Mouse (Mus musculus) hindbrain, embryonic 15.5 days (tissue): ENCODE data around the gene Hipk1. TPM values are rescaled to one million over a fixed set of nuclear protein-coding genes. Genes with fewer than 3 reads are reported as not detected.
"Not testable (repeated sequence)": the region's sequence is repeated elsewhere in the genome, so short reads cannot be mapped to it uniquely, and the experiment has no call there.

Experiments used
- ATAC-seq: fragments of 200-750 bp; cut with Nextera tagmentation; 2 replicates; pipeline ENCODE4 v1.8.0; 2017; ENCODE audit warnings: low read depth, moderate number of reproducible peaks, moderate TSS enrichment; ENCODE audit not compliant: low FRiP score
- H3K27ac ChIP-seq: fragments of 300-500 bp; sonication (generic); replicated peaks from 2 replicates; pipeline ENCODE4 v1.5.1; 2015; ENCODE audit warnings: mild to moderate bottlenecking, inconsistent platforms
- H3K27me3 ChIP-seq: fragments of 300-500 bp; sonication (generic); 2 replicates; pipeline ENCODE4 v1.6.1; 2015; ENCODE audit warnings: control low read depth, inconsistent platforms
- H3K36me3 ChIP-seq: fragments of 300-500 bp; sonication (generic); 2 replicates; pipeline ENCODE4 v1.6.1; 2015; ENCODE audit warnings: control low read depth, inconsistent platforms
- H3K4me1 ChIP-seq: fragments of 300-500 bp; sonication (generic); replicated peaks from 2 replicates; pipeline ENCODE4 v1.6.1; 2015; ENCODE audit warnings: control low read depth, inconsistent platforms
- H3K4me2 ChIP-seq: fragments of 300-500 bp; sonication (generic); 2 replicates; pipeline ENCODE4 v1.6.1; 2015; ENCODE audit warnings: moderate library complexity, mild to moderate bottlenecking, inconsistent platforms
- H3K4me3 ChIP-seq: fragments of 300-500 bp; sonication (generic); 2 replicates; pipeline ENCODE4 v1.5.1; 2015; ENCODE audit warnings: mild to moderate bottlenecking, inconsistent platforms
- H3K9ac ChIP-seq: fragments of 300-500 bp; sonication (generic); 2 replicates; pipeline ENCODE4 v1.6.1; 2015; ENCODE audit warnings: inconsistent platforms
- H3K9me3 ChIP-seq: fragments of 300-500 bp; sonication (generic); 2 replicates; pipeline ENCODE4 v1.6.1; 2016; ENCODE audit warnings: control low read depth, inconsistent platforms
- WGBS: fragments of 180-500 bp; shearing (Covaris S2); methylation state at CpG from one replicate; pipeline ENCODE4 v1.1.7; 2015; 5-methylcytosine and 5-hydroxymethylcytosine counted together
- polyA plus RNA-seq: library from polyadenylated mRNA; unstranded; fragments of >200 nt; fragmentation: Nextera tagmentation; extraction: Ambion mirVana; gene quantifications from 2 replicates; pipeline ENCODE4 v1.2.1, GENCODE M21; 2015

The Hipk1 gene
- polyA plus RNA-seq, result 11.5 TPM in 2 replicates

DNA sequence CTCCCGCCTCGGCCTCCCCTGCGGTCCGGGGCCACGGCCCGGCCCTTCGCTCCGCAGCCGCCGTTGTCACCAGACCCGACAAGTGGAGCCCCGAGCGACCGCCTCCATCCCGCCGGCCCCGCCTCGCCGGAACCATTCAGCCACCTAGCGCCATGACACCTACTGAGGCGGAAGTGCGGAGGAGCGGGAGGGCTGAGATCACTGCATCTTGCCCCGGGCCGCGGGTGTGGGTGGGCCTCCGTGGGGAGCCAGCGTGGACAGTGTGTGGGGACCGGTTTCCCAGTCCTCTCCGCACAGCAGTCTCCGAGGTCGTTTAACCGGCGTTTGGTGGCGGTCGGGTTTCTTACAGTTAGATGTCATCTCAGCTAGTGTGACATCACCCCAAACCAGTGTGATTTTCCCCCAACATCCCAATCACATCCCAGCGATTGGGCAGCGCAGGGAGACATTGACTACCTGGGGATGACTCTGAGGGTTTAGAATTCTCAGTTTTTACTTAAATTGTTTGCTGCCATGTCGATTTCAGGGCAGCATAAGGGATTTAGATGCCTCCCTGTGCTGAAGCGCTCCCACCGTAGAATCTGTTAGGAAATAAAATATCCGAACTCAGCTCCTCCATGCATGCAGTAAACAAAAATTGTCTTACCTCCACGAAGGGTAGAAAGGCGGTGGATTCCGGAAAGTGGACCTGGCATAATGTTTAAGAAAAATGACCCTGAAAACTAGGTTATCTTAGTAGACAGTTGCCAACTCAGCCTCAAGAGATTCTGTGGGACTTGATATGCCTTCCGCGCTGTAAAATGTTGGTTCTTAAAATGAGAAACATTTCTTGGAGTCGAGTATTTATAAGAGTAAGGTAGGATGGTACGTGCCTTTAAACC lies at the start of gene Hipk1:
Gene Hipk1, minus strand, starts transcription at position 334 of the 881 bp plus-strand sequence.
- Histone ChIP-seq H3K27me3 (0 out of 2 replicates have a peak, but pooled peaks cover 2% of the 10 kb centered on the region), H3K27ac (peak within 1 kb of the TSS; percentile 96), H3K36me3 (no peaks in the 10 kb centered on the region), H3K9me3 (no peaks in the 10 kb centered on the region), H3K4me3 (peak within 1 kb of the TSS; percentile 89), H3K9ac (peak within 1 kb of the TSS; percentile 93), H3K4me2 (peak within 1 kb of the TSS; percentile 74), H3K4me1 (peaks cover 28% of the 10 kb centered on the region)
- WGBS, result 9% methylated on average over 48 of the region's 49 CpGs
- peak; percentile 96 for ATAC-seq

- H3K4me3 ChIP-seq, H3K27ac ChIP-seq, H3K4me2 ChIP-seq, H3K27me3 ChIP-seq, ATAC-seq, H3K4me1 ChIP-seq, H3K36me3 ChIP-seq, H3K9me3 ChIP-seq, H3K9ac ChIP-seq: not testable (repeated sequence)
- WGBS, result 86% methylated on average over 7 of the region's 7 CpGs
Observed at GRCm38 (mm10) chr3:103840946-103841345, 49.6 kb upstream of the Hipk1 start.

GRCm38 (mm10) chr3:103840195-103840594 lies 48.8 kb upstream of the Hipk1 start:
- not testable (repeated sequence) for H3K4me2 ChIP-seq, H3K36me3 ChIP-seq, H3K9ac ChIP-seq, H3K9me3 ChIP-seq, H3K27ac ChIP-seq, H3K4me3 ChIP-seq, ATAC-seq, H3K4me1 ChIP-seq, H3K27me3 ChIP-seq
- WGBS, result 73% methylated on average over 3 of the region's 3 CpGs

DNA sequence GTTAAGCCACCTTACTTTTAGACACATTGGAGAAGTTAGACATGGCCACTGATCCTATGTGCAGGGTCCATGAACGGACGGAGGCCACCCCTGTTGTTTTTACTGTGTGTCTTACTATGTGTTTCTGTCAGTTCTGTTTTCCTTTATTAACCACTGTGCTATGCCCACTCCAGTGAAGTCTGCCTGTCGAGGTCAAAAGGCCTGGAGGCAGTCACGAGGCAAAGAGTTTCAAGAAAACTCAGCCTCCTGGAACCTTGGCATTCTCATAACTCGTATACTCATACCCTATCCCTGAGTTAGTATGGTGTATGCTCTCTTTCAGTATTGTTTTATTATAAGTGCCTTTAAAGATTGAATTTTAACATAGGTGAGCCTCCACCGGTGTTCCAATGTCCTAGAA lies 48.3 kb upstream of the Hipk1 start:
- no peak overlapping the region for H3K27ac ChIP-seq

GRCm38 (mm10) chr3:103836453-103836852 lies 45.1 kb upstream of the Hipk1 start:
- 97% methylated on average over 5 of the region's 5 CpGs for WGBS
- Histone ChIP-seq H3K36me3 (no peaks in the 10 kb centered on the region), H3K4me3 (no peak overlapping the region), H3K9ac (no peak overlapping the region), H3K9me3 (no peaks in the 10 kb centered on the region), H3K27me3 (no peaks in the 10 kb centered on the region), H3K4me2 (no peak overlapping the region), H3K4me1 (no peaks in the 10 kb centered on the region), H3K27ac (no peak overlapping the region)
- no peak for ATAC-seq

More for the DNA sequence above, 48.3 kb upstream of the Hipk1 start:
- no peak overlapping the region for H3K4me3 ChIP-seq
- H3K9ac ChIP-seq, result no peak overlapping the region
- no peaks in the 10 kb centered on the region for H3K4me1 ChIP-seq
- H3K9me3 ChIP-seq, result no peaks in the 10 kb centered on the region
- no peaks in the 10 kb centered on the region for H3K36me3 ChIP-seq
- H3K27me3 ChIP-seq, result no peaks in the 10 kb centered on the region
- H3K4me2 ChIP-seq, result no peak overlapping the region
- WGBS, result 95% methylated on average over 6 of the region's 6 CpGs
- no peak for ATAC-seq

- H3K9me3 ChIP-seq, result no peaks in the 10 kb centered on the region
- H3K4me2 ChIP-seq, result no peak overlapping the region
- no peak overlapping the region for H3K4me3 ChIP-seq
- no peaks in the 10 kb centered on the region for H3K36me3 ChIP-seq
- no peak overlapping the region for H3K27ac ChIP-seq
- no peak for ATAC-seq
- H3K27me3 ChIP-seq, result no peaks in the 10 kb centered on the region
- WGBS, result 81% methylated on average over 10 of the region's 10 CpGs
- no peaks in the 10 kb centered on the region for H3K4me1 ChIP-seq
- no peak overlapping the region for H3K9ac ChIP-seq
Observed at GRCm38 (mm10) chr3:103835951-103836310, 44.6 kb upstream of the Hipk1 start.

GRCm38 (mm10) chr3:103835272-103835950 lies 44.0 kb upstream of the Hipk1 start:
- Histone ChIP-seq H3K9ac (no peak overlapping the region), H3K9me3 (no peaks in the 10 kb centered on the region), H3K27me3 (no peaks in the 10 kb centered on the region), H3K36me3 (no peaks in the 10 kb centered on the region), H3K27ac (no peak overlapping the region), H3K4me1 (no peaks in the 10 kb centered on the region), H3K4me3 (no peak overlapping the region), H3K4me2 (no peak overlapping the region)
- ATAC-seq, result no peak
- 82% methylated on average over 6 of the region's 6 CpGs for WGBS

- no peak for ATAC-seq
- H3K27ac ChIP-seq, result no peak overlapping the region
- no peaks in the 10 kb centered on the region for H3K9me3 ChIP-seq
- no peak overlapping the region for H3K4me3 ChIP-seq
- H3K27me3 ChIP-seq, result no peaks in the 10 kb centered on the region
- no peak overlapping the region for H3K4me2 ChIP-seq
- H3K9ac ChIP-seq, result no peak overlapping the region
- 92% methylated on average over 2 of the region's 2 CpGs for WGBS
- H3K4me1 ChIP-seq, result no peaks in the 10 kb centered on the region
- H3K36me3 ChIP-seq, result no peaks in the 10 kb centered on the region
Observed at GRCm38 (mm10) chr3:103834001-103834400, 42.6 kb upstream of the Hipk1 start.

- no peak within 1 kb of the TSS for H3K4me3 ChIP-seq
- no peak within 1 kb of the TSS for H3K27ac ChIP-seq
- H3K4me1 ChIP-seq, result no peaks in the 10 kb centered on the region
- ATAC-seq, result no peak
- no peak within 1 kb of the TSS for H3K9ac ChIP-seq
- H3K4me2 ChIP-seq, result no peak within 1 kb of the TSS
- H3K36me3 ChIP-seq, result no peaks in the 10 kb centered on the region
- H3K27me3 ChIP-seq, result no peaks in the 10 kb centered on the region
- no peaks in the 10 kb centered on the region for H3K9me3 ChIP-seq
Observed at GRCm38 (mm10) chr3:103832426-103832825, 41.1 kb upstream of the Hipk1 start, which contains the start of gene Bcl2l15. TSS of gene Bcl2l15 (plus strand) at chr3:103832601.

DNA sequence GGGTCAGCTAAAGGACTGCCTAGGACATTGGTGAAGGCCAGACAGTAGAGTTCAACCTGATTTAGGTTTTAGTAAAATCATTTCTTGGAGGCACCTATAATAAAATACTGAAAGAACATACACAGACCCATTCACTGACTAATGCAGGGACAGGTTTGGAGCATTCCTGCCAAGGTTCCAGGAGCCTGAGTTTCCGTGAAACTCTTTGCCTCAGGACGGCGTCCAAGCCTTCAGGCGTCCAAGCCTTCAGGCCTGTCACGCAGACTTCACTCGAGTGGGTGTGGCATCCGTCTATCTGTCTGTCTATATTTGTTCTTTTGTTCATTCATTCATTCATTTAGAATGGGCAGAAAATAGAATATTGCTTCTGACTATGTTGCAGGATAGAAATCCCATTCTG lies 39.8 kb upstream of the Hipk1 start:
- Histone ChIP-seq H3K36me3 (no peaks in the 10 kb centered on the region), H3K9ac (no peak overlapping the region), H3K4me1 (no peaks in the 10 kb centered on the region), H3K27me3 (no peaks in the 10 kb centered on the region), H3K9me3 (no peaks in the 10 kb centered on the region), H3K4me2 (no peak overlapping the region), H3K4me3 (no peak overlapping the region), H3K27ac (no peak overlapping the region)
- WGBS, result 81% methylated on average over 7 of the region's 7 CpGs
- no peak for ATAC-seq

- not testable (repeated sequence) for H3K36me3 ChIP-seq, H3K9me3 ChIP-seq, H3K27me3 ChIP-seq, H3K9ac ChIP-seq, H3K27ac ChIP-seq, ATAC-seq, H3K4me3 ChIP-seq, H3K4me1 ChIP-seq, H3K4me2 ChIP-seq
- WGBS, result 48% methylated on average over 1 of the region's 1 CpGs
Observed at GRCm38 (mm10) chr3:103830681-103831080, 39.3 kb upstream of the Hipk1 start.

DNA sequence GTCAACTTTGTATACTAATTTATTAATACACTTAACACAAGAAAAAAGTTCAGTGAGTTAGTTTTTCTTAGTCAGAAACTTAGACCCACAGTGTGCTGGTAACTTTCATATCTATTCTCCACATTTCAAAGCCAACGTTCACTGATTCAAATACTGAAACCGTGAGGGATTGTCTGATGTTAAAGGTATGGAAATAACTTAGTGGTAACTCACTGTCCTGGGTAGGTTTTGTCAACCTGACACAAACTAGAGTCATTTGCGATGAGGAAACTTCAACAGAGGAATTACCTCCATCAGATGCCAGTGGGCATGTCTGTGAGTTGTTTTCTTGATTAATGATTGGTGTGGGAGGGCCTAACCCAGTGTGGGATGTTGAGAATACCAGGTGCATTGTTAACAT lies 37.7 kb upstream of the Hipk1 start:
- no peaks in the 10 kb centered on the region for H3K9me3 ChIP-seq
- no peak overlapping the region for H3K4me2 ChIP-seq
- no peak overlapping the region for H3K27ac ChIP-seq
- H3K36me3 ChIP-seq, result no peaks in the 10 kb centered on the region
- no peaks in the 10 kb centered on the region for H3K4me1 ChIP-seq
- WGBS, result 92% methylated on average over 3 of the region's 3 CpGs
- no peak overlapping the region for H3K9ac ChIP-seq
- H3K27me3 ChIP-seq, result no peaks in the 10 kb centered on the region
- ATAC-seq, result no peak
- no peak overlapping the region for H3K4me3 ChIP-seq
